Mouse (Mus musculus): ENCODE measurements at regions not wholly inside any gene's neighbourhood (a gene's known extent, or its start where the extent isn't known, plus 50 kb on each side); places are given as distances from the start of the nearest gene placed in this dataset.

GRCm38 (mm10) chr12:94588599-94588998, 1103.4 kb upstream of the Flrt2 start:
- no peak for TF ChIP-seq CTCF (conservative IDR thresholded peaks at IDR 0.05 in 1 of 2, IDR thresholded peaks at IDR 0.05 in 1 of 2; ENCODE audit: low read depth in 2 of 2, low read length in 2 of 2)
- no peak for TF ChIP-seq POLR2A (IDR thresholded peaks at IDR 0.05; ENCODE audit: low read depth, low read length)
- TF ChIP-seq MXI1 (IDR thresholded peaks at IDR 0.05; ENCODE audit: low read depth, low read length): no peak
- no peak for TF ChIP-seq RCOR1 (conservative IDR thresholded peaks at IDR 0.05; ENCODE audit: low read depth, low read length)
- TF ChIP-seq NELFE (IDR thresholded peaks at IDR 0.05; ENCODE audit: low read depth, low read length): no peak
- TF ChIP-seq SMC3 (IDR thresholded peaks at IDR 0.05; ENCODE audit: low read depth, low read length): no peak
- no peak for TF ChIP-seq USF1 (IDR thresholded peaks at IDR 0.05; ENCODE audit: low read depth, low read length)
- no peak for TF ChIP-seq KAT2A (IDR thresholded peaks at IDR 0.05; ENCODE audit: insufficient replicate concordance, low read length)
- no peak for TF ChIP-seq MAZ (IDR thresholded peaks at IDR 0.05; ENCODE audit: low read depth, low read length)
- no peak for TF ChIP-seq POLR2AphosphoS2 (IDR thresholded peaks at IDR 0.05; ENCODE audit: low read depth, low read length)
- no peak for TF ChIP-seq CHD2 (IDR thresholded peaks at IDR 0.05; ENCODE audit: low read length)
- no peak for TF ChIP-seq UBTF (IDR thresholded peaks at IDR 0.05; ENCODE audit: low read depth, low read length)
